Mouse (Mus musculus): Measurements from ENCODE around the gene Arid2.
"Not testable (repeated sequence)": the region's sequence is repeated elsewhere in the genome, so short reads cannot be mapped to it uniquely, and the experiment has no call there.

The Arid2 gene

DNA sequence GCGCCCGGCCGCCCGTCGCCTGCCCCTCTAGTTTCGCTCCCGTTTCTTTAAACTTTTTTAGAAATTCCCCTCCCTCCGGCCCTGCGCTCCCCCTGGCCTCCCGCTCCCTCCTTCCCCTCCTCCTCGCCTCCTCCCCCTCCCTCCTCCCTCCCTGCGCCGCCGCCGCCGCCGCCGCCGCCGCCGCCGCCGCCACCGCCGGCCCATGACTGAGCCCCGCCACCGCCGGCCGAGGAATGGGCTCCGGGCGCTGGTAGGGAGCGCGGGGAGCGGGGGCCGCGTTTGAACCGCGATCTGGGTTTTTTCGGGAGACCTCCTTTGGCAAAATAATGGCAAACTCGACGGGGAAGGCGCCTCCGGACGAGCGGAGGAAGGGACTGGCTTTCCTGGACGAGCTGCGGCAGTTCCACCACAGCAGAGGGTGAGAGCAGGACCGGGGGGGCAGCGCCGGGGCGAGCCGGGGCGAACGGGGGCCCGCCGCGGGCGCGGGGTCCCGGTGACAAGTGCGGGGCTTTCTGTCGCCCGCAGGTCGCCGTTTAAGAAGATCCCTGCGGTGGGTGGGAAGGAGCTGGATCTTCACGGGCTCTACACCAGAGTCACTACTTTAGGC is at the start of gene Arid2:
Gene Arid2, plus strand, starts transcription at position 150 of the 607 bp plus-strand sequence.
- in situ Hi-C loops (cut with MboI, MseI): loop anchor here (10.0 to 25.0 kb wide), 4 partner anchors 350 to 1725 kb away; partner anchors contain the start of genes Ano6 (in 1 of the 2) and Slc38a1 (in 1 of the 2)

DNA sequence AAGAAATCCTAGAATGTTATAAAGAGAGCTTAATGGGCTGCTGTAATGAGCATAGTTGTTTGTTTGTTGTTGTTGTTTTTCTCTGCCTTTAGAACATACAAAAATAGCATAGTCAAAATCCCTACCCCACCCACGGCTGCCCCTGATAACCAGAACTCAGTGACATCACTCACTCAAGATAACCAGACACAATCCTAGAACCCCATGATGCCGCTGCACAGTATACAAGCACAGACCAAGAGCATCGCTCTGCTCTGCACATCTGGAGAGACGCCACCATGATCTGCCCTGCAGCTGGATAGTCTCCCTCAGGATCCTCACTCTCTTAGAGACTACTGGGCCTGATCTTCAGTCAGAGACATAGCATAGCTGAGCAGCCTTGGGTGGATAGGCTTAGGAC is 49.2 kb upstream of the Arid2 start:
- in situ Hi-C loops (cut with MboI, MseI): no loop called here

- in situ Hi-C loops (cut with MboI, MseI): no loop called here
Observed at GRCm38 (mm10) chr15:96244171-96244570, 43.1 kb upstream of the Arid2 start.

DNA sequence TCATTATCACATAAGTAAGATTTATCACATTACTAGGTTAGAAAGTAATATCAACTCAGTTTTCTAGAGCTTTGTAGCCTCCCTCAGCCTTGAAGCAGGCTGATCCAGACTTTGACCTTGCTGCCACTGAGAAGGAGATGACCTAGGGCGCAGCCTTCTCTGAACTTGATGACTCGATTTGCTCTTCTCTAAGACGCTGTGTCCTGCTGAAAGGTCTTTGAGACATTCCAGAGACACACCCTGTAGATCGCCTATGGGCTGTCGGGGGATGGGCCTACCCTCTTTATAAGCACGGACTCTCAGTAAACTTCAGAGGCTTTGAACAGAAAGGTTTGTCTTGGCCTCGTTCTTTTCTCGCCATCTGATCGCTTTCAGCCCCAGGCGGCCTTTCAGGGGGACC is 42.6 kb upstream of the Arid2 start:
- in situ Hi-C loops (cut with MboI, MseI): not testable (repeated sequence)

DNA sequence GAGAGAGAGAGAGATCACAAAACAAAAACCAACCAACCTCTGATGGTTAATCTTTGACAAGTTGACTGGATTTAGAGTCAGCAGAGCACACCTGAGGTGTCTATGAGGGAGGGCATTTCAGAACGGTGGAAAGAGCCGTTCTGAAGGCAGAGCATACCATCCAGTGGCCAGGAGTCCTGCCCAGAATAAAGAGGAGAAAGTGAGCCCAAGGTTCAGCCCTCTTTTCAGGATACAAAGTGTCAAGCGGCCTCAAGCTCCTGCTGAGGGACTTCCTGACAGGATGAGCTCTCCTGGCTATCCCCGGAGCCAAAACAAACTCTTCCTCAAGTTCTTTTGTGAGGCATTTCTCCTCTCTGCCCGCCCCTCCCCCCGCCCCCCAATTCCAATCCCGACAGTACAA is 33.5 kb upstream of the Arid2 start:
- in situ Hi-C loops (cut with MboI, MseI): no loop called here

GRCm38 (mm10) chr15:96254356-96254755 is 33.0 kb upstream of the Arid2 start:
- in situ Hi-C loops (cut with MboI, MseI): no loop called here

- in situ Hi-C loops (cut with MboI, MseI): no loop called here
Observed at GRCm38 (mm10) chr15:96257781-96258180, 29.5 kb upstream of the Arid2 start.

DNA sequence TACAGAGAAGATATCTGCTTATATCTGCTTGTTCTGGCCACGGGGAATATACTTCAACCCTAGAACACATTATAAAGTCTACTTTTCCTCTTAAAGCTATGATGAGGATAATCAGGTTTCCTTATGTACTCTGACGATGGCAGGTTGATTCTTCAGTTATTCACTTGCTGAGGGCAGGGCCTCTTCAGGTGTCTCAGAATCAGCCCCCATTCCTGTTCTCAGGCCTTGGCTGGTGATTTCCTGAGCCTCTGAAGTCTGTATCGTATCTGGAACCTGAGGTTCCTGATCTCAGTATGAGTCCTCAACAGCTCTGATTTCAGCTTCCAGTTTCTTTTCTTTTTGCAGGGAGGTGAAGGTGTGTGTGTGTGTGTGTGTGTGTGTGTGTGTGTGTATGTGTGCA is 22.7 kb upstream of the Arid2 start:
- in situ Hi-C loops (cut with MboI, MseI): no loop called here

DNA sequence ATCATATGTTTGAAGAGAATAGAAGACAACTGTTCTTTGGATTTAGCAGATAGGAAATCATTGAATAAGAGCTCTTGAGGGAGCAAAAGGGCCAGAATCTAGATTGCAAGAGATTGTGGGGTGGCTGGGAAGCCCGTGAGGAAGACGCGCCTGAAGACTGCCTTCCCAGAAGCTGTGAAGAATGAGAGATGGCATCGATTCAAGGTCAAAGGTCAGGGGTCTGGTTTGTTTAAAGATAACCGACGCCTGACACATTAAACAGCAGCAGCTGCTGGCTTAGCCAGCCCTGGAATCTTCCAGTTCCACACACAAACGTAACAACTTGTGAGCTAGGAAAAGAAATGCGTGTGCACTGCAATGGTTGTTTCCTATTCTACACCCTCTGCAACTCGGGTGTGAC is 19.4 kb upstream of the Arid2 start:
- in situ Hi-C loops (cut with MboI, MseI): no loop called here

- in situ Hi-C loops (cut with MboI, MseI): no loop called here
Observed at GRCm38 (mm10) chr15:96268610-96269009, 18.7 kb upstream of the Arid2 start.

DNA sequence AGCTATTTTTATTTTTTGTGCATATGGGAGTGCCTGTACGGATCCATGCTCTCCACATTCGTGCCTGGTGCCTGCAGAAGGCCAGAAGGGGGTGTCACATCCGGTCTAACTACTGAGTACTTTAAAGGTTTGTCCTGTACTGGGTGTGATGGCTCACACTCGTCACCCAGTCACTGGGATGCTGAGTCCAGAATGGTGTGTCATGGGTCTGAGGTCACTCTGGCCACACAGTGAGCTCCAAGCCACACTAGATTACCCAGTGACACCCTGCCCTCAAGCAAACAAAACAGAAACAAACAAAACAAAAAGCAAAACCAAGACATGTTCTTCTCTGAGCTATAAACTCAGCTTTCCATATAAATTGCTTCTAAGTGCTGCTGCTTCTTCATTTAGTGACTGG is 17.9 kb upstream of the Arid2 start:
- in situ Hi-C loops (cut with MboI, MseI): no loop called here

GRCm38 (mm10) chr15:96270272-96270880 is 16.9 kb upstream of the Arid2 start:
- in situ Hi-C loops (cut with MboI, MseI): no loop called here

DNA sequence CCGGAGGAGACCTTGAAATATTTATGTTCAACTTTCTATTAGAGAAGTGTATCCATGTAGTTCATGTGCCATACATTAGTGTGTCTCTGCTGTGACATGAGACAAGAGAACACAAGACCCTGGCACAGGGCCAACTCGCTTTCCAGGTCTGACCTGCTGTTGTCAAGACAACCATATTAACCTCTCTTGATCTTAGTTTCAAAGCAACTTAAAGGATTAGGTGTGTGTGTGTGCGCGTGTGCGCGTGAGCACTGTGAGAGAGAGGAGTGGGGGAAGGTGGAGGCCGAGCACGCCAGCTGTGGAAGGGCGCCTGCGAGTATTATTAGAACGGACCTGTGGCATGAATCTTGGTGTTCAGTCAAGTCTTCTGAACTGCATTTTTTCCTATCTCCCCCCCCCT is 15.0 kb upstream of the Arid2 start:
- in situ Hi-C loops (cut with MboI, MseI): no loop called here

DNA sequence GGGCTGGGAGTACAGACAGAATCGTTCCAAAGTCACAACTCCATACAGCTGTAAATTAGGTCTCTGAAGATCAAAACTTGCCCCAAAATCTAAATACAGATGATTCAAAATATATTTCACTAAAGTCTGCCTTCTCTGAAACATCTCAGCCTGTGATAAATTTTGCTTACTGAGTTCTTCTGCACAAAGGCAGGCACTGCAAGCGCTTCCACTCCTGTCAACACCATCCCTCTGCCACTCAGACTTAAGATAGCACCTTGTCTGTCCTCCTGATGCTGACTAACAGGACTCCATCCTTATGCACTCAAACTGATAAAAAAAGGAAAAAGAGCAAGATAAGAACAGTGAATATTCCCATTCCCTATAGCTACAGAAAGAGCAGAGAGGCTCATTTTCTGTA is 13.0 kb upstream of the Arid2 start:
- in situ Hi-C loops (cut with MboI, MseI): no loop called here

DNA sequence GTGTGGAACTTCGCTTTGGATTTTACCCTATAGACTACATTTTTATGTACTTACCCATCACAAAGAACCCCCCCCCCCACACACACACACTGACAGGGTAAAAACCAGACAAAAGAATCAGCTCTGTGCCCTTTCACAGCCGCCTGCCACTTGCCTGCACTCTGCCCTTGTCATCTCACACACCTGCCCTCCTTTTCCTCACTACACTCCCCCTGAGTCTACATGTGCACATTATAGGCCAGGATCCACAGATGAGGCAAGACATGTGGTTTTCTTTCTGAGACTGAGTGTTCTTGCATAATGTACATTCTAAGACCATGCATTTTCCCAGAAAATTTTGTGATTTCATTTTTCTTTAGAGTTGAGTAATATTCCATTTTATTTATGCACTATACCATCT is 12.1 kb upstream of the Arid2 start:
- in situ Hi-C loops (cut with MboI, MseI): loop anchor here (5.0 to 25.0 kb wide), 5 partner anchors 42 to 1713 kb away; partner anchors contain the start of gene Slc38a1 (in 1 of the 2)

DNA sequence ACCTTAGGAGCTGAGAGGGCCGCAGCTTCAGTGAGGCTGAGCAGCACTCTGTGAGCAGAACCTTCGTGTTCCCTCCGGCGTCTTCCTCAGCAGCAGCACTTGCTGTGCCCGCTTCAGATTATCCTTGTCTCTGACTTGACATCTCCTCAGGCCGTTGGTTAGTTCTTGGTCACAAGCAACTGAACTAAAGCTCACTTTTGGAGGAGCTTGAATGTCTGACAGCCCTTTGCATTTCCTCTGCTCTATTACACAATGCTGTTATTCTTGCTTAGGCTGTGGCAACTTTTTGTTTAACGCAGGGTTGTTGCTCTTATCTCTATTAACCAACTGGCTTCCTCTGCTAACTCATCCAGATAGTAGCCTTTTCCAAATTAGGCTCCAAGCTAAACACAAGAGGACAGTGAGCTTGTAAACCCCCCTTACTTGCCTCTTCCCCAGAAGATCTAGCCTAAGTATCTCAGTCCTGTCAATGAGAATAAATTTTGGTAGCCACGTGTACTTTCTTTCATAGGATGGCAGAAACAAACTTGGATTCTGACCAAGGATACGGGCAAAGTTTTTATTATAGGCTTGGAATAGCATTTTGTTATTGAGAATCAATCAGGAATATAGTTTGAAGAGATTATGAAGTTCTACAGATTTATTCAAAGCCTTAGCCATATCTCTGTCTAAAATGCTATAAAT is 11.4 kb upstream of the Arid2 start:
- in situ Hi-C loops (cut with MboI, MseI): loop anchor here (5.0 to 25.0 kb wide), 5 partner anchors 41 to 1714 kb away; partner anchors contain the start of gene Slc38a1 (in 1 of the 2)

DNA sequence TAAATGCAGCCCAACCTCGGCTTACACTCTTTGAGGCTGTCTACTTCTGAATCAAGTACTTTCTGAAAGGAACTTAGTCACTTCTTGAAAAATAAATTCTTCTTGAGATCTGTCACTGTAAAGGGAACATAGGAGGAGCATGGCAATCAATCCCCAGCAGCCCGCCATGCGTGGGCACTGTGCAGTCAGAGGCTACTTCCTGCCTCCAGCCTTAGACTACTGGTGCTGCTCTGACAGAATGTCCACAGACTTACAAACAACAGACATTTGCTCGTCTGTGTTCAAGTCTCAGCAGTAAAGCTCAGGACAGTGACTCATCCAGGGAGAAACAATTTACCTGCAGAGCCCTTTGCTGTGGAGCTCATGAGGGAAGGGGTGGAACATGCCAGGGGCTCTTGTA is 10.3 kb upstream of the Arid2 start:
- in situ Hi-C loops (cut with MboI, MseI): loop anchor here (5.0 to 25.0 kb wide), 5 partner anchors 40 to 1715 kb away; partner anchors contain the start of gene Slc38a1 (in 1 of the 2)

DNA sequence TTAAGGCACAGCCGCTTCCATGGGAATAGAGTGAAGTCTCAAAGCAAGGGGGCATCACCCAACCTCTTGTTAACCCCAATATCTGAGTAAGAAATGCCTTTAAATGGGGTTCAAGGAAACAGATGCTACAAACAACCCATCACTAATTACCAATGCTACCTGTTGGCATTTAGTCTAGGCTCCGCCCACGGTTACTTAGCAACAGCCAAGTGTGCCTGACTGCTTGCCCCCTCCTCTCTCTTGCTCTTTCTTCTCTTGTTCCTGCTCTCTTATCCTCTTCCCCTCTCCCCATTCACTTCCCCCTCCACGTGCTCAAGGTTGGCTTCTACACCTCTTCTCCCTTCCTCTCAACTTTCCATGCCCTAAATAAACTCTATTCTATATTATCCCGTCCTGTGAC is 6.1 kb upstream of the Arid2 start:
- in situ Hi-C loops (cut with MboI, MseI): loop anchor here (10.0 to 25.0 kb wide), 4 partner anchors 356 to 1719 kb away; partner anchors contain the start of genes Ano6 (in 1 of the 2) and Slc38a1 (in 1 of the 2)

DNA sequence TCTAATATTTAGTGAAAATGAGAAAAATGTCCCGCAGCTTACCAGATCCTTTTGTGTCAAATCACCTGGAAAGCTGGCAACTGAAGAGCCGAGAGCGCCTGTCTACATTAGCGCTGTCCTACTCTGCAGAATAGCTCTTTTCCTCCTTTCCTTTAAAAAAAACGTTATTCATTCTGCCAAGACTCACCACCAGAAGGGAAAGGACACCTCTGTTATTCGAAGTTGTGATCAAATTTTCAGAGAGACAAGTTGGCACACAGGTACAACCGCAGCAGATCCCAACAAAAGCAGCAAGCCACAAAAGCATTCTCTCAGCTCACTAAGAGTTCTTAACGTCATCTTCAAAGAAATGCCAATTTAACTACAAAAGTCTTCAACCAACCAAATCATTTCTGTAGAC is 4.2 kb upstream of the Arid2 start:
- in situ Hi-C loops (cut with MboI, MseI): loop anchor here (10.0 to 25.0 kb wide), 4 partner anchors 354 to 1721 kb away; partner anchors contain the start of genes Ano6 (in 1 of the 2) and Slc38a1 (in 1 of the 2)

GRCm38 (mm10) chr15:96283920-96284431 is 3.3 kb upstream of the Arid2 start:
- in situ Hi-C loops (cut with MboI, MseI): loop anchor here (10.0 to 25.0 kb wide), 4 partner anchors 353 to 1722 kb away; partner anchors contain the start of genes Ano6 (in 1 of the 2) and Slc38a1 (in 1 of the 2)

- in situ Hi-C loops (cut with MboI, MseI): loop anchor here (10.0 to 25.0 kb wide), 4 partner anchors 352 to 1723 kb away; partner anchors contain the start of genes Ano6 (in 1 of the 2) and Slc38a1 (in 1 of the 2)
Observed at GRCm38 (mm10) chr15:96284711-96285322, 2.5 kb upstream of the Arid2 start.
